Mouse (Mus musculus) stomach, embryonic 15.5 days (tissue): Measurements from ENCODE around the gene Prr13. TPM values are rescaled to one million over a fixed set of nuclear protein-coding genes. Genes with fewer than 3 reads are reported as not detected.

Experiments used
- ATAC-seq: fragments of 200-750 bp; cut with Nextera tagmentation; 2 replicates; pipeline ENCODE4 v1.8.0; 2017; ENCODE audit warnings: low read depth, moderate number of reproducible peaks, moderate TSS enrichment; ENCODE audit not compliant: insufficient read depth, low FRiP score
- H3K27ac ChIP-seq: fragments of 300-500 bp; sonication (generic); 2 replicates; pipeline ENCODE4 v1.5.1; 2015; ENCODE audit warnings: mild to moderate bottlenecking, inconsistent platforms
- H3K27me3 ChIP-seq: fragments of 300-500 bp; sonication (generic); replicated peaks from 2 replicates; pipeline ENCODE4 v1.6.1; 2015; ENCODE audit warnings: inconsistent platforms
- H3K36me3 ChIP-seq: fragments of 300-500 bp; sonication (generic); 2 replicates; pipeline ENCODE4 v1.6.1; 2015; ENCODE audit warnings: inconsistent platforms
- H3K4me1 ChIP-seq: fragments of 300-500 bp; sonication (generic); 2 replicates; pipeline ENCODE4 v1.6.1; 2015; ENCODE audit warnings: inconsistent platforms
- H3K4me2 ChIP-seq: fragments of 300-500 bp; sonication (generic); 2 replicates; pipeline ENCODE4 v1.6.1; 2015; ENCODE audit warnings: mild to moderate bottlenecking, inconsistent platforms
- H3K4me3 ChIP-seq: fragments of 300-500 bp; sonication (generic); replicated peaks from 2 replicates; pipeline ENCODE4 v1.5.1; 2015; ENCODE audit warnings: inconsistent platforms
- H3K9ac ChIP-seq: fragments of 300-500 bp; sonication (generic); 2 replicates; pipeline ENCODE4 v1.6.1; 2015; ENCODE audit warnings: inconsistent platforms
- H3K9me3 ChIP-seq: fragments of 300-500 bp; sonication (generic); 2 replicates; pipeline ENCODE4 v1.6.1; 2016; ENCODE audit warnings: inconsistent platforms
- WGBS: fragments of 180-500 bp; shearing (Covaris S2); methylation state at CpG from one replicate; pipeline ENCODE4 v1.1.7; 2015; 5-methylcytosine and 5-hydroxymethylcytosine counted together
- polyA plus RNA-seq: library from polyadenylated mRNA; unstranded; fragments of >200 nt; fragmentation: Nextera tagmentation; extraction: Ambion mirVana; gene quantifications from 2 replicates; pipeline ENCODE4 v1.2.1, GENCODE M21; 2015

Gene Prr13
- polyA plus RNA-seq, 1 experiment from 2014 or later = 119 TPM

- ATAC-seq = no peak
- Histone ChIP-seq H3K4me3 (no peak overlapping the region), H3K4me2 (no peak overlapping the region), H3K9ac (no peak overlapping the region), H3K27ac (no peak overlapping the region), H3K27me3 (no peaks in the 10 kb centered on the region), H3K36me3 (peaks cover 66% of the 10 kb centered on the region), H3K4me1 (no peaks in the 10 kb centered on the region), H3K9me3 (no peaks in the 10 kb centered on the region)
- WGBS = 85% methylated on average over 3 of the region's 3 CpGs
These were observed 39.5 kb downstream of the Prr13 start for GRCm38 (mm10) chr15:102498322-102498721.

- Histone ChIP-seq H3K4me3 (no peak overlapping the region), H3K27ac (no peak overlapping the region), H3K9ac (no peak overlapping the region), H3K36me3 (peaks cover 64% of the 10 kb centered on the region), H3K27me3 (no peaks in the 10 kb centered on the region), H3K4me2 (no peak overlapping the region), H3K9me3 (no peaks in the 10 kb centered on the region), H3K4me1 (no peaks in the 10 kb centered on the region)
- 66% methylated on average over 3 of the region's 3 CpGs for WGBS
- no peak for ATAC-seq
These were observed 40.5 kb downstream of the Prr13 start for GRCm38 (mm10) chr15:102499370-102499769.

GRCm38 (mm10) chr15:102499851-102500250 lies 41.0 kb downstream of the Prr13 start:
- H3K4me2 ChIP-seq = no peak overlapping the region
- H3K9me3 ChIP-seq = no peaks in the 10 kb centered on the region
- no peak for ATAC-seq
- no peak overlapping the region for H3K27ac ChIP-seq
- no peak overlapping the region for H3K4me3 ChIP-seq
- no peak overlapping the region for H3K9ac ChIP-seq
- no peaks in the 10 kb centered on the region for H3K4me1 ChIP-seq
- peaks cover 64% of the 10 kb centered on the region for H3K36me3 ChIP-seq
- 82% methylated on average over 6 of the region's 6 CpGs for WGBS
- H3K27me3 ChIP-seq = no peaks in the 10 kb centered on the region

- Histone ChIP-seq H3K9ac (no peak overlapping the region), H3K27ac (no peak overlapping the region), H3K36me3 (peaks cover 57% of the 10 kb centered on the region), H3K9me3 (no peaks in the 10 kb centered on the region), H3K4me3 (no peak overlapping the region), H3K27me3 (no peaks in the 10 kb centered on the region), H3K4me1 (no peaks in the 10 kb centered on the region), H3K4me2 (no peak overlapping the region)
- WGBS = 88% methylated on average over 5 of the region's 5 CpGs
- ATAC-seq = no peak
These were observed 41.7 kb downstream of the Prr13 start for GRCm38 (mm10) chr15:102500479-102500878.

- Histone ChIP-seq H3K36me3 (peaks cover 54% of the 10 kb centered on the region), H3K27ac (no peak overlapping the region), H3K27me3 (no peaks in the 10 kb centered on the region), H3K4me3 (no peak overlapping the region), H3K9ac (no peak overlapping the region), H3K4me2 (no peak overlapping the region), H3K4me1 (no peaks in the 10 kb centered on the region), H3K9me3 (no peaks in the 10 kb centered on the region)
- no peak for ATAC-seq
- WGBS = 85% methylated on average over 19 of the region's 19 CpGs
These were observed 42.4 kb downstream of the Prr13 start for GRCm38 (mm10) chr15:102501084-102501814.

- Histone ChIP-seq H3K4me3 (no peak overlapping the region), H3K36me3 (peaks cover 52% of the 10 kb centered on the region), H3K27me3 (no peaks in the 10 kb centered on the region), H3K4me1 (no peaks in the 10 kb centered on the region), H3K9me3 (no peaks in the 10 kb centered on the region), H3K4me2 (no peak overlapping the region), H3K27ac (no peak overlapping the region), H3K9ac (no peak overlapping the region)
- no peak for ATAC-seq
- WGBS = 57% methylated on average over 9 of the region's 9 CpGs
These were observed 43.5 kb downstream of the Prr13 start for GRCm38 (mm10) chr15:102502254-102502840.

GRCm38 (mm10) chr15:102503447-102503846 lies 44.6 kb downstream of the Prr13 start, which contains the start of gene Gm10337:
Gene Gm10337, plus strand, starts transcription at chr15:102503722.
- no peaks in the 10 kb centered on the region for H3K27me3 ChIP-seq
- WGBS = 85% methylated on average over 1 of the region's 1 CpGs
- no peaks in the 10 kb centered on the region for H3K9me3 ChIP-seq
- H3K4me3 ChIP-seq = no peak within 1 kb of the TSS
- H3K9ac ChIP-seq = no peak within 1 kb of the TSS
- H3K36me3 ChIP-seq = peaks cover 48% of the 10 kb centered on the region
- H3K27ac ChIP-seq = no peak within 1 kb of the TSS
- no peak for ATAC-seq
- H3K4me1 ChIP-seq = no peaks in the 10 kb centered on the region
- H3K4me2 ChIP-seq = no peak within 1 kb of the TSS

- no peak for ATAC-seq
- Histone ChIP-seq H3K27ac (no peak overlapping the region), H3K4me1 (no peaks in the 10 kb centered on the region), H3K4me2 (no peak overlapping the region), H3K27me3 (no peaks in the 10 kb centered on the region), H3K36me3 (peaks cover 48% of the 10 kb centered on the region), H3K9ac (no peak overlapping the region), H3K4me3 (no peak overlapping the region), H3K9me3 (no peaks in the 10 kb centered on the region)
- 84% methylated on average over 9 of the region's 9 CpGs for WGBS
These were observed 45.3 kb downstream of the Prr13 start for GRCm38 (mm10) chr15:102503924-102504782.

- H3K9ac ChIP-seq = no peak overlapping the region
- peaks cover 37% of the 10 kb centered on the region for H3K36me3 ChIP-seq
- H3K27ac ChIP-seq = no peak overlapping the region
- H3K4me3 ChIP-seq = no peak overlapping the region
- H3K4me2 ChIP-seq = no peak overlapping the region
- ATAC-seq = no peak
- H3K4me1 ChIP-seq = no peaks in the 10 kb centered on the region; the same call in 1 of the 2 replicates
- no peaks in the 10 kb centered on the region for H3K9me3 ChIP-seq
- H3K27me3 ChIP-seq = no peaks in the 10 kb centered on the region
- WGBS = 59% methylated on average over 12 of the region's 12 CpGs
These were observed 46.4 kb downstream of the Prr13 start for GRCm38 (mm10) chr15:102505073-102505769.

GRCm38 (mm10) chr15:102505770-102506463 lies 47.1 kb downstream of the Prr13 start:
- no peak for ATAC-seq
- H3K4me3 ChIP-seq = no peak overlapping the region
- WGBS = 71% methylated on average over 9 of the region's 9 CpGs
- H3K9ac ChIP-seq = no peak overlapping the region
- no peak overlapping the region for H3K4me2 ChIP-seq
- no peaks in the 10 kb centered on the region for H3K9me3 ChIP-seq
- no peaks in the 10 kb centered on the region for H3K27me3 ChIP-seq
- H3K4me1 ChIP-seq = peaks cover 2% of the 10 kb centered on the region; the same call in 1 of the 2 replicates
- H3K27ac ChIP-seq = no peak overlapping the region
- peaks cover 30% of the 10 kb centered on the region for H3K36me3 ChIP-seq

- Histone ChIP-seq H3K4me2 (no peak overlapping the region), H3K4me1 (peaks cover 8% of the 10 kb centered on the region), H3K36me3 (peaks cover 26% of the 10 kb centered on the region), H3K27me3 (no peaks in the 10 kb centered on the region), H3K9ac (no peak overlapping the region), H3K9me3 (no peaks in the 10 kb centered on the region), H3K27ac (no peak overlapping the region), H3K4me3 (no peak overlapping the region)
- 17% methylated on average over 2 of the region's 2 CpGs for WGBS
- no peak for ATAC-seq
These were observed 47.6 kb downstream of the Prr13 start for GRCm38 (mm10) chr15:102506464-102506830.
